Mouse (Mus musculus) heart, postnatal 0 days (tissue): Measurements from ENCODE around the gene Zc3h6.
"Not testable (repeated sequence)": the region's sequence is repeated elsewhere in the genome, so short reads cannot be mapped to it uniquely, and the experiment has no call there.

Source experiments
- CTCF ChIP-seq: IDR thresholded peaks from 2 replicates; pipeline ENCODE4 v1.5.1; 2016; ENCODE audit warnings: antibody characterized with exemption, control low read depth, low read depth
- EP300 ChIP-seq: IDR thresholded peaks from 2 replicates; pipeline ENCODE4 v1.6.1; 2016; ENCODE audit warnings: antibody characterized with exemption, low read depth

- TF ChIP-seq EP300, CTCF: not testable (repeated sequence)
Observed at GRCm38 (mm10) chr2:129008867-129009266, 41.7 kb downstream of the Zc3h6 start.
